Mouse (Mus musculus) gastrocnemius, adult 8-10 months (tissue): ENCODE data around the gene Bcl6. TPM values are rescaled to one million over a fixed set of nuclear protein-coding genes. Genes with fewer than 3 reads are reported as not detected.

Experiments
- DNase-seq, 2 experiments: peaks; one replicate each; pipeline ENCODE4 v3.0.0; 2022; ENCODE audit warnings: low spot score in 2 of 2
- total RNA-seq, 4 experiments: library from RNA; stranded (reverse); gene quantifications; 2 replicates each; pipeline ENCODE4 v1.2.4; 2022

Bcl6 gene
- 10 to 100 TPM; 43.6 to 72.2 (median 55.8) TPM for total RNA-seq

DNA sequence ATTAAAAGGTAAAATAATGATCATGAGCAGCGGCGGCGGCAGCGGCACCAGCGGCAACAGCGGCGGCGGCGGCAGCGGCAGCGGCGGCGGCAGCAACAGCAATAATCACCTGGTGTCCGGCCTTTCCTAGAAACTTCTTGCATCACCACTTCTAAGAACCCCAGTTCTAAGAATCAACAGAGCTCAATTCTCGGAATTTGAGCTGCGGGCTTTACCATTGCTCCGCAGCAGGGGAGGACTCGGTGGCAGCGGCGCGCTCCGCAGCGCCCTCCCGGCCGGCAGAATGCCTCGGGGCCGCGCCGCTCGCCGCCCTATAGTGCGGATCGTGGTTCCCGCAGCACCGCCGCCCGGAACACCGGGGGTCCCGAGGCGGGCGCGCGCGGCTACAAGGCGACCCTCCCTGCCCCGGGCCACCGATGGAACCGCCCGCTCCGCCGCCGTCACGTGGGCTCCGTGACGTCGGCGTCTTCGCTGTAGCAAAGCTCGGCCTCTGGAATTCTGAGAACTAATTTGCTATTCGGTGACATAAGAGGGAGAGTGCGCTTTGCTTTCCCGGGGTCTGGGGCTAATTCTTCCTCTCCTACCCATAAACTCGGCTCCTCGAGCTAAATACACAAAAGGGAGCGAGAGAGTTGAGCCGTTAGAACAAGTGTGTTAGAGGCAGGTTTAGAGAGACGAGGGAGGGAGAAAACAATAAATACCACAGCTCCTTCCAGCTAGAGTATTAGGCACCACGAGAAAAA, at the start of gene Bcl6, which contains the start of gene Gm37419:
Gene Bcl6 (minus strand): TSS at position 387 of the 743 bp plus-strand sequence.
Gene Gm37419 (plus strand): TSS at position 17 of the 743 bp plus-strand sequence.
- peak; percentile 81 to 85 for DNase-seq

DNA sequence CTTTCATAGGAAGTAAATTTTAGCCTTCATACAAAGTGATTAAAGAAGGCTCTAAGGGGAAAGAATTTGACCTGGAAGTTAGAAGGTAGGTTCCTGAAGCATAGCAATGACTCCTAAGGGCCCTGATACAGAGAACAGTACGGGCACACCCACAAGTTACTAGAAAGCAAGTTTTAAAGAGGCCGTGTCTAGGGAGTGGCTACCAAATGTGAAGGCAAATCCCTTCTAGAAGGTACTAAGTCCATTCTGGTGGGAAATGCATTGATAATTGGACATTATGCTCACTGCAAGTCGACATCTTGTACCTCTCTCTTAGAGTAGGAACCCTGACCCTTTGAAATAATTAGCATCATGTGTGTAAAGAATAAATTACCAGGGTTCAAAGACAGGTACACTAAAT, 47.7 kb upstream of the Bcl6 start:
- DNase-seq, result no peak

DNA sequence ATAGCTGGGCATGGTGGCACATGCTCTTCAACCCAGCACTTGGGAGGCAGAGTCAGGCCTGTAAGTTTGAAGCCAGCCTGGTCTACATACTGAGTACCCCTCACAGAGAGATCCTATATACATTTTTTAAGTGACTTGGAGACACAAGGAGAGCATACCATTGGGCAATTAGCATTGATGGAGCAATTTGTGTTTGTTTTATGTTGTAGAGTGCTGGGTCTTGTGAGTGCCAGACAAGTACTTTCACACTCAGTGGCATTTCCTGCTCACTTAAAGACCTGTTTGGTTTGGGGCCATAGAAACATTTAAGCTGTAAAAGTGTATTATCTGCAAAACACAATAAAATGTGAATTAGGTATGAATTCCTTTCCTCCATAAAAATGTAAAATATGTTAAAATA, 47.1 kb upstream of the Bcl6 start:
- no peak for DNase-seq

DNA sequence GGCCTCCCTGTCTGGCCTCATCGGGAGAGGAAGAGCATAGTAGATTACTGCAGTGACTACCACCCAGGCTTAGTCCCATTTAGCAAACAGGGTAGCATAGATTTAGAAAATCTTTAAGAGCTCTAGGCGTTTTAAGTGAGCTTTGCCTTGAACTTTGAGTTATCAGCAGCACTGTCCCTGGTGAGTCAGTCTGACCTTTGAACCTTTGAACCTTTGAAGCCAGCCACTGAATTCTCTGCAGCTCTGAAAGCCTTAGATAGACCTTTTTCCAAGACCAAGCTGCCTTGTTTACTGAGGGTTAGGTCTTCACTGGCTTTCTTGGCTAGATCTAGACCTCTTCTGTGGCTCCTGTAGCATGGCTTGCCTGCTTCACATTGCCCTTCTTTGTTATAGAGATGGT, 45.8 kb upstream of the Bcl6 start:
- no peak for DNase-seq

DNA sequence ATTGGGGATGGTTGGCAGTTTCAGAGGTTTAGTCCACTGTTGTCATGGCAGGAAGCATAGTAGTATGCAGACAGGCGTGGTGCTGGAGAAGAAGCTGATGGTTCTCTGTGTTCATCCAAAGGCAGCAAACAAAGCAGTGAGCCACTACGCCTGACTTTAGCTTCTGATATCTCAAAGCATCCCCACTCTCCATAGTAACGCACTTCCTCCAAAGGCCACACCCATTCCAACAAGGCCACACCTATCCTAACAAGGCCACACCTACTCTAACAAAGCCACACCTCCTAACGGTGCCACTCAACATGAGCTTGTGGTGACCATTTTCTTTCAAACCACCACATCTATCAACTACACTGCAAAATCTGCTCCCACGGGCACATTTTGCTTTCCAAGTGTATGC, 44.6 kb upstream of the Bcl6 start:
- DNase-seq, result no peak

DNA sequence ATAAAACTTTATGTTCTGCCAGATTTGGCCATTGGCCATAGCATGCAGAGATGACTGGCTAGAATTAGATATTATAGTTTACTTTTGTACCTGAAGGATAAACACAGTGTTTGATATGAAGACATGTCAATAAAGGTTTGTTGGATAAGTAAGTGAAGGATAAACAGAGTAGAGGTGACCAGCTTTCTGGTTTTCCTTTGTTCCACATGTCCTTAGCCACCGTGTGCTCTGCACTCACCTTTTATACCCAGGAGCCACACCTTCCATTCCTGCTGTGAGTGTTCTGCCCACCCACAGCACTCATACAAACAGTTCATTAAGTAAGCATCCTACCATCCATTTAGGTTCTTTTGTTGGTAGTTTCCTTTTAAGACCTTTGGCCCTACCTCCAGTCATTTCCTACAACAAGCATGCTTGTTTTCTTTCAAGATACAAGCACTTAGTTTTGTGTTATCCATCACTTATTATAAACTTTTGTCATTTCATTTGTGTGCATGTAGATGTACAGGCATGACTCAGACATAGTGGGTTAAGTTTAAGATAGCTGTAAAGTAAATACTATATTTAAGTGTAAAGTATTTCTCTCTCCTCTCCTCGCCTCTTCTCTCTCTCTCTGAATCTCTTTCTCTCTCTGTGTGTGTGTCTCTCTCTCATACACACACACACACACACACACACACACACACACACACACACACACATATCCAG, 41.5 kb upstream of the Bcl6 start:
- DNase-seq, result no peak

DNA sequence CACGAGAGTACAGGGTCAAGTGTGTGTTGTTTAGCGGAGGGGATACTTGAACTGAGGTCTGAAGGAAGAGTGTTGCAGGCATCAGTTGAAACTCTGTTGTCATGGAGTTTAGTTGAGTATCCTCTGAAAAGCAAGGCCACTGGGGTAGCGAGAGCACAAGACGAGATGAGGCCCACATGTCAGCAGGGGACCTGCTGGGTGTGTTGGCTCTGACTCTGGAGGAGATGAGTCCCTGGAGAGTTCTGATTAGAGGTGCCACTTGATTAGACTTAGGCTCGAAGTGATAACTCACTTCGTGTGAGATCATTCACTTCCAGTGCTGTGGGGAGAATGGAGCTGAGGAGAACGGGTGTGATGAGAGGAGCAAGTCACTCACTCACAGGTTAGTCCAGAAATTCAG, 36.8 kb upstream of the Bcl6 start:
- DNase-seq, result no peak

DNA sequence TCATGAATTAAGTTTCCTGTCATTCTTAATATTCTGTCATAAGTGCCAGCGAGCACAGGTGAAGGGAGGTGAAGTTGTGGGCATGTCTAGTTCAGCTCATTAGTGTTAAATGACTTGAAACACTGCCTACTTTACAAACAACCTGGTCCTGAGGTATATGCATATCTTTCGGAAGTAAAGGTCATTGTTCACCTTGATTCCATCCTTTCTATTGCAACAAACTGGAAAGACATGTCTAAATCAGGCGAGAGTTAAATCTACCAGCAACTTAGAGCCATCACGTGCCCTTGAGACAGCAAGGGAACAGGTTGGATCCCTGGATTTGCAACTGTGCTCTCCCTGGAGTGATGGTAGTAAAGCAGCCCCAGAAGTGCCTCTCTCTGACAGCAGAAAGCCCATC, 34.0 kb upstream of the Bcl6 start:
- DNase-seq, result no peak

DNA sequence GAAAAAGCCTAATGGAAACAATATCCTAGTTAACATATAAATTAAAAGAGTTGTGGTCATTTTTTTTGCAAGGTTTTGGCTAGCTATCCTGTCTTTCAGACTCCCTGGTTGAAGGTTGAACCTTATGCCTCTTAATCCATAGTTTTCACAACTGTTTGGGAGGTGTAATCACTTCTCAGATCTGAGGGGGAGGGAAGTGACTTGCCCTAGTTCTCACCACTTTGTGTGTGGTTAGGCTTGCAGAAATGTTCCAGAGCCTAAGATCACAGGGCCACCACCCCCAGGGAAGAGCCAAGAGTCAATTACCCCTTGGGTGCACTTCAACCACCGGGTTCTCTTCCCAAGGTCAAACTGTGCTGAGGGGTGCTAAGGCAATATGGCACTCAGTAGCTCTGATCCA, 33.1 kb upstream of the Bcl6 start:
- no peak for DNase-seq

DNA sequence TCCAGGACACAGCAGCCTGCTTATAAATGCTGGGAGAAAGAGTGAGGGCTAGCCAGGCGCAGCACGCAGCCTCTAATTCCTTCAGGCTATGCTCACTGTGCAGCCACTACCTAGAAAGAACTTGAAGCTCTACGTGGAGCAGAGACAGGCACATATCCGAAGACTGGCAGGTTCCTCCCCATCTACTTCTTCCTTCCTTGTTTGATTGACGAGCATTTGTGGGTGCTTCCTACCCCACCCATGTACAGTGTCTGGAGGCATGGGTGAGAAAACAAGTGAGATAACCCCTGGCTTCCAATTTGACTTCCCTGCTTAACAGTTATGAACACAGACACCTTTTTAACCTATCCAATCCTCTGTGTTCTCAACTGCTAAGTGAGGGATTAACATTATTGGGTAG, 28.1 kb upstream of the Bcl6 start:
- no peak for DNase-seq

DNA sequence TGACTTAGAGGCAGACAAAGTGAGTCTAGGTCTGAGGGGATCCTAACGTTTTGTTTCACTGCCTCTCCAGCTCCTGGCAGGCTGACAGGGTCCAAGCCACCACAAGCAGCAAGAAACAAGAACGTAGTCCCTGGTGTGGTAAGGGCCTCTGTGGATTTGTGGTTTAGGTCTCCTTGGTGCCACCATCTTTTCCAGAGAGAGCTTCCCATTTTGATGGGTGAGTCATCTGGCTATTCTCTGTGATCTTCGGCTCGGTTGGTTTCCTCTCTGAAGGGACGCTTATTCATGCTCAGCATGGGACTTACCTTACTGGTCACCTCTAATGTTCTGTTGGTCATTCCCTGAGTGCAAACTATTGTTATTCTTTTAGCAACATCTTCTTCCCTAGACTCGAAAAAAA, 27.6 kb upstream of the Bcl6 start:
- no peak for DNase-seq

DNA sequence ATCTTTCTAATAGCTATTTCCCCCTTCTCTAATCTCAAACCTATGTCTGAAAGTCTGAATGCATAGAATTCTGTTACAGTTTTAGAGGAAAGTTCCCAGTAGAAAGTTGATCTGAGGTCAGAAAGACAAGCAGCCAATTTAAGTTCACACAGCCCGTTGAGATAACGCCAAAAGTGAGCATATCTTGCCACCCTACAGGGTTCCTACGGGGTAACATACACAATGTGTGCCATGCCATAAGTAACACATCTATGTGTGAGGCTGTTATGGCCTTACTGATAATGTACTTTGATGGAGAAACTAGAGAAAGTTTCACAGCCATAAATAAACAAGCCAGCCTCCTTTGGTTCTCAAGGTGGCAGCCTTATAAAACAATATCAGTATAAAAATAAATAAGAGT, 25.7 kb upstream of the Bcl6 start:
- no peak for DNase-seq

DNA sequence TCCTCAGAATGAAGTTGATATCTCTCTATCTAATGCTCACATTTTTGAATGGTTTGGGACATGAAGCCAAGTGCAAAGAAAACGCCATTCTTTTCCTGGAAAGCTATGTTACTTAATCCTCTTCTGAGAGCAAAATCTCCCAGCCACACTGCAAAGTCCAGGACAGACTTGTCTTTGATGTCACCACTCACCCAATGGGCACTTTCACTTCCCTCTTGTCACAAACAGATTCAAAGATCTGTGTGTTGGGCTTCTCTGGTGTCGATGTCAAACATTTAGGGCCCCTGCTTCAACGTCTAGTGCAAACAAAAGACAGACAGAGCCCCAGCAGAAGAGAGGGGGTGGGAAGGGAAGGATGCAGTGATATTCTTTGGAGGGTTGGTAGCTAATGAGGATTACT, 23.4 kb upstream of the Bcl6 start:
- no peak for DNase-seq

DNA sequence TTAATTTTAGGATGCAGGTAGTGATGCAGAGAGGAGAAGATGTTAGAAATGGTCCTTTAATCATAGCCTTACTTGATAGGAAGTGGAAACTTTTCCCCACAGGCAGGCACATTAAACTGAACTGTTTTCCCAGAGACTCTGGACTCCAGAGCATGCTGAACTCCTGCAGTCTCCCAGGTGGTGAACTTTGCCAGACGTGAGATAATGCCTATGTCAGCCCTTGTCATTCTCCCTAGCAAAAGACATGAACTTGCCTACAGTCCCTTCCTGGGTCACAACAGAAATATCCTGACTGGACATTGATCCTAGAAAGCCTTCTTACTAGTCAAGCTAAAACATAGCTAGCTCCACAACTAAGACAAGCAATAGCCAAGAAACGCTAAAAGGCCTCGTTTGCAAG, 22.7 kb upstream of the Bcl6 start:
- no peak for DNase-seq

DNA sequence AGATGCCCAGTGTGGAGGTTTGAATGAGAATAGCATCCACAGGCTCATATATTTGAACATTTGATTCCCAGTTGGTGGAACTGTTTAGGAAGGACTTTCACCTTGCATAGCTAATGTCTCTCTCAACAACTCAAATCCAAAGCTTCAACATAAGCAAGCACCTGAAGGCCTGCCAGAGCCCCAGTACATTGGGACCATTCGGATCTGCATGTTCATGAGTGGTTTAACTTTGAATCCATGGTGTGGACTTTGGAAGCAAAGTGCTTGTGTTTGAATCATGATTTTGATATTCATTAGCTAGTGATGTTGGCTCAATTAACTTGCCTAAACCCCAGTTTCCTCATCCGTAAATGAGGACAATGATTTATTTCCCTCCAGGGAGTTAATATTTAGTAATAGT, 21.2 kb upstream of the Bcl6 start:
- DNase-seq, result no peak

DNA sequence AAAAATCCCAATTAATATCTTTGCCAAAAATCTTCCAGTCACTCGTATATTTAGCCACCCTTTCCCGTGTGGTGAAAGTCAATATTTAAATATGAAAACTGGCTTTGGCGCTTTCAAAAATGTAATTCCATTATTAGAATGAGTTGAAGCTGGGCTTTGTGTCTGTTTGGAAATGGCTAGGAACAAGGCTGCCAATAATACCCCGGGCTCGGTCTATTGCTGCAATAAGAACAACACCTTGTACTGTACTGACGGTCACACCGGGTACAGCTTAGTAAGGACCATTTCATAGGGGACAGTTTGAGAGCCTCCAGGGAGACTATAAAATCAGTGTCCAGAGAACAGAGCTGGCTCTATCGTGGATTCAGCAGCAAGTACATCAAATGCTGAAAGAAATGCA, 17.3 kb upstream of the Bcl6 start:
- DNase-seq, result peak in 1 of 2 experiments; percentile 0

DNA sequence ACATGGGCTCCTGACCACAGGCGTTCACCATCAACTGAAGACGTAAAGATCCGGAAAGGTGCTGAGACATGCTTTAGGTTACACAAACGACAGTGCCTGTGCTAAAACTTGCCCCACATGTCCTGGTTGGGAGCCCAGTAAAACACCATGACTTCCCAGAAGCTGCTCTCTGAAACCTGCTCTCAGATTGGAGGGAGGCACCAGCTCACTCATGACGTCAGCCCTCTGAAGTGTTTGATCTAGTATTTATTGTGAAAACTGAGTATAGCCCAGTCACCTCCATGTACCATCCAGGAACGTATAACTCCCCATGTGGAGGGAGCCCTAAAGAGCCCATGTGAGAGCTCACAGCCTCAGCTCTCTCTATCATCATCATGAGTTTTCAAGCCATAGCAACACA, 9.3 kb upstream of the Bcl6 start:
- peak in 1 of 2 experiments; percentile 1 for DNase-seq

DNA sequence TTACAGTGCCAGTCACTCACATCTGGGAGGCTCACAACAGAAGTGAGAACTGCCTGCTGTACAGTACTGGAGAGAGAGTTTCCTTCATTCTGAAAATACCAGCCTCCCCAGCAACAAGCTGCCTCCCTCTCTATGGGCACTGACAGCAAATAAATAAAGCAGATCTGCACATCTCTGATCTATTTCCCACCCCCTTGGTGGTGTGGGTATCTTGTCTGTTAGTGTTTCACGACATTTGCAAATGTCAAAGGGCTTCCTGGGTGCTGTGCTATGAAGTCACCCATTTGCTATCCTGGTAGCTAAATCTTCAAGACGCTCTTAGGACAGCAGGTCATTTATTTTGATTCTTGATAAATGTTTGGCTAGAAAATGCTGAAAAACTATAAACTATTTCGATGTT, 8.6 kb upstream of the Bcl6 start:
- DNase-seq, result peak in 1 of 2 experiments; percentile 1

DNA sequence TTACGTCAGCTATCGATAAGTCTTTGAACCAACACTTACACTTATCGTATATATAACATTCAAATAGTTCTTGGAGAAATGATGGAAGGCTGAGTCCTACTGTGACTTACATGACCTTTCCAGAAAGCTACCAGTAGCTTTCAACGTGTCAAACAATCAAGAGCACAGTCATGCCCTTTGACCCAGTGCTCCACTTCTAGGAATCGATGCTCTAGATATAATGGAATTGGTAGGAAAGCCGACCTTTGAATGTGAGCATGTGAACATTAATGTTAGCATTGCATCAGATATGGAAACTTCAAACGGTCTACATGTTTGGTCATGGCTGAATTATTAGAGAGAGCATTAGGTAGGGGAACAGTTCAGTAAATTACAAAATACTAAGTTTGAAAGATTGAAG, 7.7 kb upstream of the Bcl6 start:
- DNase-seq, result no peak

DNA sequence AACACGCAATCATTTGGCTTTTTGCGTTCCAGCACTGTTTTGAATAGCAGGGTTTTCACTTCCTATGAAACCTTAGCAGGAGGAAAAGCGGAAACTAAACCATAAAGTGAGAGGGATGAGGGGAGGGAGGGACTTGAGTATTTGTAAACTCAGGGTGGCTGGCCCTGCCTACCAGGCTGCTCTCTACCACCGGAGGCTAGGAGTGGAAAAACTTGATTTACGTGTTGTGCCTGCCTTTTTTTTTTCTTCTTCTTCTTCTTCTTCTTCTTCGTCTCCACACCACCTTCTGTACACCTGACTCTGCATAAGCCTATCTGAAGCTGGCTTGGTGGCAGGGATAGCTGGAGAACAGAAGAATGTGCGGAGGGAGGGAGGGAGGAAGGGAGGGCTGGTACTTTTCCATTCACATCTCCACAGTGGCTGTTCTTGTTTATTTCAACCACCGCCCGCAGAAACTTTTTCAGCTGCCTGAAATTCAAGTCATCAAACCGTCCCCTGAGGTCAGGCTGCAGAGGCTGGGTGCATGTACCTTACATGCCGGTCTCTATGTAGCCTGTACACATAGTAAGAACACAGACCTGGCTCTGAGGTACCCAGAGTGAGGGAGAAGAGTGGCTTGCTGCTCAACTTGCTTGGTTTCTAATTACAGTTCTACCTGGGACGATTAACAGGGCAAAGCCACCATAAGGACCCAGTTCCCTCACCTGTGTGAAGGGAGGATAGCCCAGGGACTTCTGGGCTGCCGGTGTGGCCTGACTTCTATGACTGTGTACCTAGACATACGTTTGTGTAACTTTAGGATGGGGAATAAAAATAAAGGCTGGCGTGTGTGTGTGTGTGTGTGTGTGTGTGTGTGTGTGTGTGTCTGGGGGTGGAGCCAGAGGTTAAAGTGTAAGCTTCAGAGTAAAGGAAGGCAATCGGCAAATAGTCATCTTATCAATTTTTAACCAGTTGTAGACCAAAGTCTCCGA, 5.0 kb upstream of the Bcl6 start:
- peak; percentile 34 to 52 for DNase-seq

DNA sequence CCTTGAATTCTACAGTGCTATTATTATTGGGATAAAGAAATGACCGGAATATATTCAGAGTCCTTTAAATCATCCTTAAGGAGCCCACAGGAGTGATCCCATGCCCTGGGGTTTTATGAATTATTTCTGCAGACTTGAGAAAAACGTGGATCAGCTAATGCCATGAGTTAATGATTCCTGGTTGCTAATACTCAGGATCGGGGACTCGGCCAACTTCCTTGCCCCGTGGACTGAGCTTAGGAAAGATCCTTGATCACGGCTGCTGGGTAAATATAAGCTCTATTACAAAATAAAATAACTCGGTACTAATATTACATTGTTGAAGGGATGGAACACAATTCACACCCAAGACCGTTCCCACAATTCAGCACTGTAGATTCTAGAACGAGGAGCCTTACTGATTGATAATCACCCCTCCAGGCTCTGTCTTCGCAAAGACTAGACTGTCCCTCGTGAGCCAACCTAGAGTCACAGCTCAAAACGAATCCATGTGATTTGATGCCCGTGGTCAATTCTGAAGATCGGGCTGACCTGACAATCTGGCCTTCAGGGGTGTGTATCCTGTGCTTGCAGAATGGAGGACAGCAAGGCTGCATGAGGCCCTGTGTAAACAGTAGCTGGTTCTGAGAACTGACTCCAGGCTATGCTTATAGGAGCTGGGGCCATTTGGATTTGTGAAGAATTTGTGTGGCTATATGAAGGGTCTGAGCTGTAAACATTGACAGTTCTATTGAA, 3.4 kb upstream of the Bcl6 start:
- DNase-seq, result no peak
